Mouse (Mus musculus): ENCODE measurements around the gene Cox6a2.

- TF ChIP-seq CTCF (IDR thresholded peaks at IDR 0.05; ENCODE audit: borderline replicate concordance, control insufficient read depth, extremely low read depth, insufficient read depth, low read length, poor library complexity) (no peak), POLR2A (IDR thresholded peaks at IDR 0.05; ENCODE audit: control insufficient read depth, extremely low read depth, insufficient read depth, low read length, poor library complexity) (no peak)
Observed at GRCm38 (mm10) chr7:128242331-128242730, 36.1 kb upstream of the Cox6a2 start.

Data from thymus, adult 2 months (tissue).